Mouse (Mus musculus): ENCODE results near the gene B3gntl1. TPM values are rescaled to one million over a fixed set of nuclear protein-coding genes. Genes with fewer than 3 reads are reported as not detected.

B3gntl1 gene
- polyA plus RNA-seq, 1 experiment: 13.5 TPM

DNA sequence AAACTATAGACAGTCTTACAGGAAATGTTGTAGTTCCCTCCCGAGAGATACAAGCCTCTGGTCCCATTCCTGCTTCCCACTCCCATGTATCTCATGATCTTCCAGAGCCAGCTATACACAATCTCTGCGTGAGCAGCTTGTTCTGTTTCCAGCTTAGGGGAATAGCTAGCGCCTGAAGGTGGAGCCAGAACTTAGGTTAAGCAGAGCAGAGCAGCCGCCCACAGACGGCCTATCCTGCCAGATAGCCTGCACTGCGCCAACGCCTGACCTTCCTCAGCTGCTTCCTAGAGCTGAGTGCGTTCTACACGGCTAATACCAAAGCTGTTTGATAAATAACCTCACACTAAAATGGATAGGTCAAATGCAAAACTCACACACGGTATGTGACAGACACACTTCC lies 23.1 kb downstream of the B3gntl1 start:
- H3K9me3 ChIP-seq (replicated peaks; ENCODE audit: control insufficient read depth, insufficient read depth, low read length, poor library complexity, severe bottlenecking): no peaks in the 10 kb centered on the region
- no peak overlapping the region for H3K9ac ChIP-seq (ENCODE audit: low read depth, poor library complexity, severe bottlenecking)
- TF ChIP-seq CTCF (IDR thresholded peaks at IDR 0.05; ENCODE audit: low read depth, low read length) (no peak), POLR2A (IDR thresholded peaks at IDR 0.05; ENCODE audit: insufficient read depth, low read length) (no peak), EP300 (IDR thresholded peaks at IDR 0.05; ENCODE audit: insufficient read depth, low read depth, low read length) (no peak)
- no peak overlapping the region for H3K27ac ChIP-seq (ENCODE audit: insufficient read depth, low read length)
- H3K4me1 ChIP-seq (ENCODE audit: control insufficient read depth, insufficient read depth, low read length): peaks cover 2% of the 10 kb centered on the region
- H3K27me3 ChIP-seq (ENCODE audit: control insufficient read depth, insufficient read depth, low read length, poor library complexity, severe bottlenecking): no peaks in the 10 kb centered on the region
- H3K4me3 ChIP-seq (ENCODE audit: low read depth, low read length): no peak overlapping the region
- H3K36me3 ChIP-seq (ENCODE audit: control insufficient read depth, insufficient read depth, low read length, poor library complexity, severe bottlenecking): peaks cover 5% of the 10 kb centered on the region; the same call in 1 of the 2 replicates

DNA sequence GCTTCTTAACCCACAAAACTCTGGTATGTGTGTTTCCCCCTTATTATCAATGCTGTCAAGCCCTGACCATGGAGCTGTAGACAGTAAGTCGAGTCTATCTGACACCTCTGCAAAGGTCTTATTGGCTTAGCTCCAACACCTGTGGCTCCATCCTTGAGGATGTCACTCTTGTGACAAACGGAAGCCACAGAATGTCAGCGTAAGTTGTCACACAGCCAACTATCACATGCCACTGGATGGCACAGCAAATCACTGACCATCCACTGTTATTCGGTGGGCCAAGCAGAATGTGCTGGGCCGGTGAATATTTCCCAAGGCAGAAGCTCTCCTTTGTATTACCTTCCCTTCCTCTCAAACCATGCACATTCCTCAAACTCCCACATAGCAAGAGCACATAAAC lies 24.8 kb downstream of the B3gntl1 start:
- Histone ChIP-seq H3K9ac (ENCODE audit: low read depth, poor library complexity, severe bottlenecking) (no peak overlapping the region), H3K9me3 (replicated peaks; ENCODE audit: control insufficient read depth, insufficient read depth, low read length, poor library complexity, severe bottlenecking) (no peaks in the 10 kb centered on the region), H3K27ac (ENCODE audit: insufficient read depth, low read length) (no peak overlapping the region), H3K27me3 (ENCODE audit: control insufficient read depth, insufficient read depth, low read length, poor library complexity, severe bottlenecking) (no peaks in the 10 kb centered on the region), H3K4me1 (ENCODE audit: control insufficient read depth, insufficient read depth, low read length) (peaks cover 2% of the 10 kb centered on the region), H3K4me3 (ENCODE audit: low read depth, low read length) (no peak overlapping the region), H3K36me3 (ENCODE audit: control insufficient read depth, insufficient read depth, low read length, poor library complexity, severe bottlenecking) (peaks cover 4% of the 10 kb centered on the region; the same call in 1 of the 2 replicates)
- TF ChIP-seq POLR2A (IDR thresholded peaks at IDR 0.05; ENCODE audit: insufficient read depth, low read length) (no peak), CTCF (IDR thresholded peaks at IDR 0.05; ENCODE audit: low read depth, low read length) (no peak), EP300 (IDR thresholded peaks at IDR 0.05; ENCODE audit: insufficient read depth, low read depth, low read length) (no peak)

DNA sequence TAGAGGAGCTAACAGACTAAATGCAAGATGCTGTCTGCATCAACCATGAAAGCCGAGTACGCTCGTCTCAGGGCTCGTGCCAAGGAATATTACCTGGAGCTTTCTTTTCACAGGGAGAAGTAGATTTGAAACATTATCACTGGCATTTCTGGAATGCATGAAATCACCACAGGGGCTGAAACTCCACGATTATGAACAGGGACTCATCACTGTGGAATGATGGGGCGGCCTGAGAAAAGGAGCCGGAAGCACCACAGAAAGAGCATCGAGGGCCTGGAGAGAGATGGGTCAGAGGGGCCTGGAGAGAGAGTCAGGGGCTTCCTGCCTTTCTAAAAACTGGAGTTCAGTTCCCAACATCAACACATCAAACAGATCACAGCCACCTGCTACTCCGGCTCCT lies 25.6 kb downstream of the B3gntl1 start:
- H3K27me3 ChIP-seq (ENCODE audit: control insufficient read depth, insufficient read depth, low read length, poor library complexity, severe bottlenecking): no peaks in the 10 kb centered on the region
- no peak overlapping the region for H3K9ac ChIP-seq (ENCODE audit: low read depth, poor library complexity, severe bottlenecking)
- H3K4me3 ChIP-seq (ENCODE audit: low read depth, low read length): no peak overlapping the region
- peaks cover 4% of the 10 kb centered on the region; the same call in 1 of the 2 replicates for H3K36me3 ChIP-seq (ENCODE audit: control insufficient read depth, insufficient read depth, low read length, poor library complexity, severe bottlenecking)
- H3K9me3 ChIP-seq (replicated peaks; ENCODE audit: control insufficient read depth, insufficient read depth, low read length, poor library complexity, severe bottlenecking): no peaks in the 10 kb centered on the region
- TF ChIP-seq EP300 (IDR thresholded peaks at IDR 0.05; ENCODE audit: insufficient read depth, low read depth, low read length) (no peak), POLR2A (IDR thresholded peaks at IDR 0.05; ENCODE audit: insufficient read depth, low read length) (no peak), CTCF (IDR thresholded peaks at IDR 0.05; ENCODE audit: low read depth, low read length) (no peak)
- peaks cover 2% of the 10 kb centered on the region for H3K4me1 ChIP-seq (ENCODE audit: control insufficient read depth, insufficient read depth, low read length)
- H3K27ac ChIP-seq (ENCODE audit: insufficient read depth, low read length): no peak overlapping the region

DNA sequence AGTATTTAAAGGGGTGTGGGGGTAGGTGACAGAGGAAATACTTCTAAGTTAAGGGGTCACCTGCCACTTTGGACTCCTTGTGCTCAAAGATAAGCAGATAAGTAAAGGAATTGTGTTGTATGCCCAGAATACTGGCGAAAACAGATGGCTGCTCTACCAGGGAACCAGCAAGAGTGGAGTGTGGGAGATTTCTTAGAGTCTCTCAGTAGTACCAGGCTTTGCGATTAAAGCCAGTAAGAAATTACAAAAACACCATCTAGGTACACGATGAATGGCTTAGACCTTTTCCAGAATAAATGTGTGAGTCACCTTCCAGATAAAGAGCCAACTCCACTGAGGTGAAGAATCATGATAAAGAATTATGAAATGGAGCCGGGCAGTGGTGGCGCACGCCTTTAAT lies 27.6 kb downstream of the B3gntl1 start:
- H3K4me3 ChIP-seq (ENCODE audit: low read depth, low read length): no peak overlapping the region

DNA sequence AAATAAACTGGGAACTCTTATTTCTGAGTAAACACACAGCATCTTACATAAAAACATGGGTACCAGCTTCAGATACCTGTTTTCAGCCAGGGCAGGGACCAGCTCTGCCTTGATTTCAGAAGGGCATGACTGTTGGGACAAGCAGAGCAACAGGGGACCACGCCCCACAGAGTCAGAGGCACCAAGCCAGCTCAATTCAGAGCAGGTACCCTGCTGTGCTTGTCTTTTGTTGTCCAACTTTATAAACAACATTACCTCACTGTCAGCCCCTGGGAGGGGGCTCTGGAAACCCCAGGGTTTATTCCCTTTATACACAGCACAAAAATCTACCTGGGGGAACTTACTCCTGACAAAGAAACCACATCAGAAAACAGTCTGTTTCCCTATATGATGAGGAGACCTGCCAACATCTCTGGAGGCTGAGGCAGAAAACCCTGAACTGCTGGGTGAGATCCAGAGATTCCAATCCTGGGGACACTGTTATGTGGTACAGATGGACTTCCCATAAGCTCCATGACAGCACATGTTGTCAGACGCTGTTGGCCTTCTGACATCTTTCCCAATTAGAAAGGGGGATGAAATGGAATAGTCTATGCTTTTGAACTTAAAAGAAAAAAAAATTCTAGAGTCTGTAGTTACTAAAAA lies 31.3 kb downstream of the B3gntl1 start:
- Histone ChIP-seq H3K4me1 (ENCODE audit: control insufficient read depth, insufficient read depth, low read length) (peaks cover 3% of the 10 kb centered on the region), H3K9ac (ENCODE audit: low read depth, poor library complexity, severe bottlenecking) (no peak overlapping the region)
- TF ChIP-seq CTCF (IDR thresholded peaks at IDR 0.05; ENCODE audit: low read depth, low read length) (no peak), EP300 (IDR thresholded peaks at IDR 0.05; ENCODE audit: insufficient read depth, low read depth, low read length) (0 out of 2 replicates have a peak, but pooled peaks have one; percentile 42), POLR2A (IDR thresholded peaks at IDR 0.05; ENCODE audit: insufficient read depth, low read length) (no peak)

More for the DNA sequence above, 27.6 kb downstream of the B3gntl1 start:
- Histone ChIP-seq H3K27me3 (ENCODE audit: control insufficient read depth, insufficient read depth, low read length, poor library complexity, severe bottlenecking) (no peaks in the 10 kb centered on the region), H3K27ac (ENCODE audit: insufficient read depth, low read length) (no peak overlapping the region), H3K9me3 (replicated peaks; ENCODE audit: control insufficient read depth, insufficient read depth, low read length, poor library complexity, severe bottlenecking) (no peaks in the 10 kb centered on the region), H3K4me1 (ENCODE audit: control insufficient read depth, insufficient read depth, low read length) (peaks cover 3% of the 10 kb centered on the region), H3K36me3 (ENCODE audit: control insufficient read depth, insufficient read depth, low read length, poor library complexity, severe bottlenecking) (peaks cover 8% of the 10 kb centered on the region), H3K9ac (ENCODE audit: low read depth, poor library complexity, severe bottlenecking) (no peak overlapping the region)
- TF ChIP-seq CTCF (IDR thresholded peaks at IDR 0.05; ENCODE audit: low read depth, low read length) (no peak), EP300 (IDR thresholded peaks at IDR 0.05; ENCODE audit: insufficient read depth, low read depth, low read length) (no peak), POLR2A (IDR thresholded peaks at IDR 0.05; ENCODE audit: insufficient read depth, low read length) (no peak)

DNA sequence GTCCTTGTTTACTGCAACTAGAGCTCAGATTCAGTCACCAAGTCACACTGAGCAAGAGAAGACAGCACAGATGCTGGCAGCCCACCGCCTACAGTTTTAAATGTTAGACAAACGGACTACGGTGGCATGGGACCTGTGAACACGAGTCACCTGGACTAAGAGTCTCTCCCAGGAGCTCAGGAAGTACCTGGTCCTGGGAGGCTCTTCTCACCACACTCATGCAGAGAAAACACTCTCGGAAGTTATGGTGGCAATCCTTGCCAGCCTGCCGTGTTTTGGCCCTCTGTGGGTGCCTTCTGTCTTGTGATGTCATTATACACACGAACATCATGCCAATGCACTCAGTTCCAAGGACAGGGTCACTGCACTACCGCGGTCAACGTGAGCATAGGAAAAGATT lies 36.3 kb downstream of the B3gntl1 start:
- no peak overlapping the region for H3K9ac ChIP-seq (ENCODE audit: low read depth, poor library complexity, severe bottlenecking)
- no peaks in the 10 kb centered on the region for H3K9me3 ChIP-seq (replicated peaks; ENCODE audit: control insufficient read depth, insufficient read depth, low read length, poor library complexity, severe bottlenecking)
- no peaks in the 10 kb centered on the region for H3K4me1 ChIP-seq (ENCODE audit: control insufficient read depth, insufficient read depth, low read length)
- TF ChIP-seq CTCF (IDR thresholded peaks at IDR 0.05; ENCODE audit: low read depth, low read length) (no peak), EP300 (IDR thresholded peaks at IDR 0.05; ENCODE audit: insufficient read depth, low read depth, low read length) (no peak), POLR2A (IDR thresholded peaks at IDR 0.05; ENCODE audit: insufficient read depth, low read length) (no peak)
- no peaks in the 10 kb centered on the region for H3K27me3 ChIP-seq (ENCODE audit: control insufficient read depth, insufficient read depth, low read length, poor library complexity, severe bottlenecking)
- H3K4me3 ChIP-seq (ENCODE audit: low read depth, low read length): no peak overlapping the region
- H3K27ac ChIP-seq (ENCODE audit: insufficient read depth, low read length): no peak overlapping the region
- H3K36me3 ChIP-seq (ENCODE audit: control insufficient read depth, insufficient read depth, low read length, poor library complexity, severe bottlenecking): peaks cover 12% of the 10 kb centered on the region; the same call in 1 of the 2 replicates

More for the DNA sequence above, 31.3 kb downstream of the B3gntl1 start:
- Histone ChIP-seq H3K27ac (ENCODE audit: insufficient read depth, low read length) (peak overlapping the region; percentile 45; the same call in 1 of the 2 replicates), H3K9me3 (replicated peaks; ENCODE audit: control insufficient read depth, insufficient read depth, low read length, poor library complexity, severe bottlenecking) (no peaks in the 10 kb centered on the region), H3K27me3 (ENCODE audit: control insufficient read depth, insufficient read depth, low read length, poor library complexity, severe bottlenecking) (no peaks in the 10 kb centered on the region), H3K36me3 (ENCODE audit: control insufficient read depth, insufficient read depth, low read length, poor library complexity, severe bottlenecking) (peaks cover 18% of the 10 kb centered on the region), H3K4me3 (ENCODE audit: low read depth, low read length) (no peak overlapping the region)

All from ES-Bruce4 (cell line).